Mouse (Mus musculus): Measurements from ENCODE around the gene Gsn. TPM values are rescaled to one million over a fixed set of nuclear protein-coding genes. Genes with fewer than 3 reads are reported as not detected.
A peak's percentile ranks its signal among the peaks of the same experiment; 100 is the strongest.

Gsn gene
- polyA plus RNA-seq, 1 experiment from 2014 or later: 204 TPM

DNA sequence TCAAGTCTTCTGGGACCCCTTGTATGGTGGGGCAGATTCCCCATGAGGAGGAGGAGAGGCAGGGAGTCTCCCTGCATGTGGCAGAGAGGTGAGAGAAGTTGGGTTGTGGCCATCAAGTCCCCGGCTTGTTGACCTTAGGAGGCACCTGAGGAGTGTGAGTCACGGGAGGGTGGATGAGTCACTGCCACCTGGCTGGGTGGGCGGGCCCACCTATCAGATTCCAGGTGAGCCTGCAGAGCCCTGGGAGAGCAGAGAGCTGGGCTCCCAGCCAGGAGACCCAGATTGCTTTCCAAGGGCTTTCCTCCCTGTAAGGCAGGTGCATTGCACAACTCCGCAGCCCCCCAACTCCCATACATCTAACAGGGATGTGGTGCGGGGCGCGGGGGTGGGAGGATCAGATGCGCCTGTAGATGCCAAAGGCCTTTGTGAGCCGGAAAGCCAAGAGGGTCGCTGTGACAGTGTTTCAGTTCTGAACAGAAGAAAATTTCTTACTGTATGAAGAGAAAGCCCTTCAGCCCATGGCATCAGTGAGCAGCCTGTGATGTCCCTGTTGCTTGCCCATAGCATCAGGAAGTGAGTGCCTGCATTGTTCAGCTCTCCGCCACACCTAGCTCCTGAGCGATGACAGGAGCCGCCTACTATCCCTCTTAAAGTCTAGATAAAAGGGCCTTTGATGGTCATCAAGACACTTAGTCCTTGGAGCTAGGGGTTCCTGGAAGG, 11.1 kb downstream of the Gsn start:
- Histone ChIP-seq H3K4me2 (replicated peaks; ENCODE audit: low read depth, low read length) (no peak overlapping the region), H3K9ac (replicated peaks; ENCODE audit: low read depth, low read length) (0 out of 2 replicates have a peak overlapping the region, but pooled peaks have one; percentile 6), H3K9me3 (ENCODE audit: control insufficient read depth, low read depth, low read length) (no peaks in the 10 kb centered on the region), H3K4me3 (ENCODE audit: low read depth, low read length) (no peak overlapping the region), H3K36me3 (ENCODE audit: control insufficient read depth, insufficient read depth, low read length) (no peaks in the 10 kb centered on the region), H3K27me3 (ENCODE audit: control insufficient read depth, insufficient read depth, low read length) (no peaks in the 10 kb centered on the region), H3K27ac (ENCODE audit: low read length) (peak overlapping the region; percentile 84), H3K4me1 (ENCODE audit: control insufficient read depth, insufficient read depth, low read length) (peaks cover 46% of the 10 kb centered on the region)
- 70% methylated on average over 13 of the region's 13 CpGs for WGBS
- ATAC-seq (ENCODE audit: insufficient number of reproducible peaks, insufficient read depth, low FRiP score, low read depth): peak; percentile 71

DNA sequence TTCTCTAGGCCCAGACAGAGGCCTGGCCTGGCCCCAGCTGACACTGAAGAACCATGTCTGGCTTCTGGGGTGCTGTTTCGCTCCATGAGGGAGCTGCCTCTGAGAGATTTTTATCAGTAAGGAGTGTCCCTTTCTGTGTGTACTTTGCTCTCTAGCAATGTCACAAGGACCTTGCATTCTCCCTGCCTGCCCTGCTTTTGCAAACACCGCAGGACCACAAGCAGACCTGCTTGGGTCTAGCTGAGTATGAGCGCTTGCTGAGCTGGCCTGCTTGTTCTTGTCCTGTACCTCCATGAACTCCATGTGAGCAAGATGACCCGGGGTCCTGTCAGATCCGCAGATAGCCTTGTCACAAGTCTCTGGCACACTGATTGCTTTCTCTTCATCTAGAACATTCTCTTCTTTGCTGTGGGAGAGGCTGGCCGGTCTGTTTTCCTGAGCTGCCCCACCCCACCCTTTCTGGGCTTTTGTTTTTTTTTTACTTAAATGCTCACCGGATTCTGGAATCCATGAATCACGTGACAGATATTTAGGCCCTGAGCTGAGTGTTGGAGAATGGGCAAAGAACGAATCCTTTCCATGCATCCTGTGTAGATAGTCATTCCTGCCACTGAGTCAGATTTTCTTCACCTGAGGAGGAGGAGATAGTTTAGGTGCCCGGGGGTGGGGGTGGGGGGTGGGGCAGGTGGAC, 11.8 kb downstream of the Gsn start:
- Histone ChIP-seq H3K27ac (ENCODE audit: low read length) (peak overlapping the region; percentile 84; the same call in 1 of the 2 replicates), H3K4me2 (replicated peaks; ENCODE audit: low read depth, low read length) (no peak overlapping the region), H3K4me3 (ENCODE audit: low read depth, low read length) (no peak overlapping the region), H3K4me1 (ENCODE audit: control insufficient read depth, insufficient read depth, low read length) (peaks cover 47% of the 10 kb centered on the region), H3K9me3 (ENCODE audit: control insufficient read depth, low read depth, low read length) (no peaks in the 10 kb centered on the region), H3K27me3 (ENCODE audit: control insufficient read depth, insufficient read depth, low read length) (no peaks in the 10 kb centered on the region), H3K36me3 (ENCODE audit: control insufficient read depth, insufficient read depth, low read length) (no peaks in the 10 kb centered on the region), H3K9ac (replicated peaks; ENCODE audit: low read depth, low read length) (no peak overlapping the region)
- 51% methylated on average over 10 of the region's 10 CpGs for WGBS
- no peak for ATAC-seq (ENCODE audit: insufficient number of reproducible peaks, insufficient read depth, low FRiP score, low read depth)

DNA sequence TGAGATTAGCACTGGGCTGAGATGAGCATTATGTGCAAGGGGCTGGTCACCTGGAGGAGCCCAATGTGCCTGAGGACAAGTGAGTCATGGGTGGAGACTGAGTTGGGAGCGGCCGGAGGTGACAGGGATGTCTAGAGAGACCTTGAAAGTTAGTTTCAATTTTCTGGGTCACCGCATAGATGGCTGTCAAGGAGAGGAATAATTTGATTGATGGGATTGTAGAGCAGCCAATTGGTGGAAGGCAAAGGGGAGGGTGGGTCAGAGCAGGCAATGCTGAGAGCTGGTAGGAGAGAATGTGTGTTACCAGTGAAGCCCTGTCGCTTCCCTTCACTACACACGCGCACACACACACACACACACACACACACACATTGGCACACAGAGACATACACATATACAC, 13.0 kb downstream of the Gsn start:
- WGBS: 77% methylated on average over 6 of the region's 6 CpGs
- no peaks in the 10 kb centered on the region for H3K27me3 ChIP-seq (ENCODE audit: control insufficient read depth, insufficient read depth, low read length)
- H3K4me3 ChIP-seq (ENCODE audit: low read depth, low read length): no peak overlapping the region
- H3K4me2 ChIP-seq (replicated peaks; ENCODE audit: low read depth, low read length): no peak overlapping the region
- no peak overlapping the region for H3K27ac ChIP-seq (ENCODE audit: low read length)
- H3K36me3 ChIP-seq (ENCODE audit: control insufficient read depth, insufficient read depth, low read length): no peaks in the 10 kb centered on the region
- H3K9me3 ChIP-seq (ENCODE audit: control insufficient read depth, low read depth, low read length): no peaks in the 10 kb centered on the region
- no peak overlapping the region for H3K9ac ChIP-seq (replicated peaks; ENCODE audit: low read depth, low read length)
- H3K4me1 ChIP-seq (ENCODE audit: control insufficient read depth, insufficient read depth, low read length): peaks cover 57% of the 10 kb centered on the region
- no peak for ATAC-seq (ENCODE audit: insufficient number of reproducible peaks, insufficient read depth, low FRiP score, low read depth)

DNA sequence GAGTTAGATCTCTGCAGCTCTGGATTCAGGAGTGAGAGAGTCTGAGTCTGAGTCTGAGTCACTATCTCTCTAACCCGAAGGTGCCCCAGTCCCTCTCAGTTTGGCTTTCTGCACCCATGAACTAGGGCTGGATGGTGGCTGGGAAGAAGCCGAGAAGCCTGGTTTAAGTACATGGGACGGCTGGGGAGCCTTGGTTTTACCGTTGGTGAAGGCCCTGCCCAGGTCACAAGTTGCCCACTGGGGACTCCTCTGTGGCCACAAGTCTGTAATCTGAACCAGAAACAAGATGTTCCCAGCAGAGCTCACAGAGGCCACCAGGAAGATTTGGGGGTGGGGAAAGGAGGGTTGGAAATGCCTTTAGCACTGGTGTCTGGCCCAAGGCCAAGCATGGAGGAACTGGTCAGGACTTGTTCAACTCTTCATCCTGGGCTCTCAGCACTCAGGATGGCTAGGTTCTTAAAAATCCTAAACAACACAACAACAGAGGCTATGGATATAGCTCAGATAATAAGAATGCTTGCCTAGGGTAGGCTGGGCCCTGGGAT, 13.6 kb downstream of the Gsn start:
- Histone ChIP-seq H3K4me1 (ENCODE audit: control insufficient read depth, insufficient read depth, low read length) (peaks cover 57% of the 10 kb centered on the region), H3K4me3 (ENCODE audit: low read depth, low read length) (no peak overlapping the region), H3K27me3 (ENCODE audit: control insufficient read depth, insufficient read depth, low read length) (no peaks in the 10 kb centered on the region), H3K4me2 (replicated peaks; ENCODE audit: low read depth, low read length) (no peak overlapping the region), H3K36me3 (ENCODE audit: control insufficient read depth, insufficient read depth, low read length) (no peaks in the 10 kb centered on the region), H3K27ac (ENCODE audit: low read length) (0 out of 2 replicates have a peak overlapping the region, but pooled peaks have one; percentile 56), H3K9me3 (ENCODE audit: control insufficient read depth, low read depth, low read length) (no peaks in the 10 kb centered on the region), H3K9ac (replicated peaks; ENCODE audit: low read depth, low read length) (no peak overlapping the region)
- 76% methylated on average over 4 of the region's 4 CpGs for WGBS
- ATAC-seq (ENCODE audit: insufficient number of reproducible peaks, insufficient read depth, low FRiP score, low read depth): no peak

DNA sequence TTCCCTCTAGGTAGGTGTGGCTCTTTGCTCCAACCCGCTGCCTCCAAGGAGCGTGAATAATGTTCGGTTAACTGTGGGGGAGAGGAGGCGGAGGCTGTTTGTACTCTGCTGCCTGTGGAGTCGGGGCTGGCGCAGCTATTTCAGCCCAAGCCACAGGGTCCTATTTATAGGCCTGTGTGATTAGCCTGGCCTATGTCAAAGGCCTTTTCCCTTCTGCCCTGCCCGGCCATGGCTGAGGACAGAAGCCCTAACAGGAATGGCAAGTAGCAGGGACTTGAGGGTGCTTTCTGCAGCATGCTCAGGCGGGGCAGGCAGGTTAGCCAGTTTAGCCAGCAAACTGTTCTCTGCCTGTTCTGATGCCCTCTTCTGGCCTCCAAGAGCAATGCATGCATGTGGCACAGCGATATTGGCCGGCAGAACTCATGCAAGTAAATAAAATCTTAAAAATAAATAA, 14.4 kb downstream of the Gsn start:
- ATAC-seq (ENCODE audit: insufficient number of reproducible peaks, insufficient read depth, low FRiP score, low read depth): 0 out of 2 replicates have a peak, but pooled peaks have one; percentile 4
- H3K9ac ChIP-seq (replicated peaks; ENCODE audit: low read depth, low read length): no peak overlapping the region

DNA sequence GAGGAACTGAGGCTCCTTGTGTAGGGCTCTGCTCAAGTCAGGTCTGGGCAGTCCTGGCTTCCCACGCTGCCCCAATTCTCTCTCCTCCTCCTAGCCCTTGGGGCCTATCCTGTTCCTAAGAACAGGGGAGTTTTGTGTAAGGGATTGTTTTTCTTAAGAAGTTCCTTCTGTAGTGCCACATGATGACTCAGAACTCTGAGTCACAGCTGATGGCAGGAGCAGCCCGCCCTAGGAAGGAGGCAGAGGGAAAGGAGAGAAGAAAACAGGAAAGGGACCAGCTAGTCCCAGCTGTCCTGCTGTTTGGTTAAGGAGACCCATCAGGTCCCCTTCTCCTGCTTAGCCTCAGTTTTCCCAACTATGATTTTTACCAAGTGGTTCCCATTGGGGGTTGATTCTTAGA, 15.6 kb downstream of the Gsn start:
- peaks cover 41% of the 10 kb centered on the region for H3K4me1 ChIP-seq (ENCODE audit: control insufficient read depth, insufficient read depth, low read length)

More for the DNA sequence above, 14.4 kb downstream of the Gsn start:
- Histone ChIP-seq H3K27me3 (ENCODE audit: control insufficient read depth, insufficient read depth, low read length) (no peaks in the 10 kb centered on the region), H3K4me3 (ENCODE audit: low read depth, low read length) (no peak overlapping the region), H3K36me3 (ENCODE audit: control insufficient read depth, insufficient read depth, low read length) (no peaks in the 10 kb centered on the region), H3K9me3 (ENCODE audit: control insufficient read depth, low read depth, low read length) (no peaks in the 10 kb centered on the region), H3K4me1 (ENCODE audit: control insufficient read depth, insufficient read depth, low read length) (peaks cover 49% of the 10 kb centered on the region), H3K4me2 (replicated peaks; ENCODE audit: low read depth, low read length) (no peak overlapping the region), H3K27ac (ENCODE audit: low read length) (peak overlapping the region; percentile 56; the same call in 1 of the 2 replicates)
- 16% methylated on average over 10 of the region's 10 CpGs for WGBS

DNA sequence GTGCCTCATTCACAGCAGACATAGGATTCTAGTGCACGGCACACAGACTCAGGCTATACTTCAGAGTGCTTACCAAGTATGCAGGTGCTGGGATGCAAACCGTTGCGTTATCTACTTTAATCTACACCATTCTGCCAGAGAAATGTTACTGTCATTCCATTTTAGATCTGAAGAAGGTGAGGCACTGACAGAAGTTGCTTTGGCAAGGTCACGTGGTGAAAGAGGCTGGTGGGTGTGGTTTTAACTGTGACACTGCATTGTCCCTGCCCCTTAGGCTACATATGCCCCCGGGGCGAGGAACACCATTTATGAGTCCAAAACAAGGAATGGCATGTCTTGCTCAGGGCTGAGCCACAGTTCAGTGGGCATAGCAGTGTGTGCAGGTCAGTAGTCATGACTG, 16.7 kb downstream of the Gsn start:
- Histone ChIP-seq H3K27me3 (ENCODE audit: control insufficient read depth, insufficient read depth, low read length) (no peaks in the 10 kb centered on the region), H3K36me3 (ENCODE audit: control insufficient read depth, insufficient read depth, low read length) (no peaks in the 10 kb centered on the region), H3K4me1 (ENCODE audit: control insufficient read depth, insufficient read depth, low read length) (peaks cover 31% of the 10 kb centered on the region), H3K9ac (replicated peaks; ENCODE audit: low read depth, low read length) (no peak overlapping the region), H3K4me2 (replicated peaks; ENCODE audit: low read depth, low read length) (no peak overlapping the region), H3K4me3 (ENCODE audit: low read depth, low read length) (no peak overlapping the region), H3K27ac (ENCODE audit: low read length) (peak overlapping the region; percentile 64; the same call in 1 of the 2 replicates), H3K9me3 (ENCODE audit: control insufficient read depth, low read depth, low read length) (no peaks in the 10 kb centered on the region)
- WGBS: 86% methylated on average over 6 of the region's 6 CpGs
- ATAC-seq (ENCODE audit: insufficient number of reproducible peaks, insufficient read depth, low FRiP score, low read depth): no peak

More for the DNA sequence above, 15.6 kb downstream of the Gsn start:
- 41% methylated on average over 2 of the region's 2 CpGs for WGBS
- ATAC-seq (ENCODE audit: insufficient number of reproducible peaks, insufficient read depth, low FRiP score, low read depth): no peak
- no peaks in the 10 kb centered on the region for H3K36me3 ChIP-seq (ENCODE audit: control insufficient read depth, insufficient read depth, low read length)
- no peaks in the 10 kb centered on the region for H3K9me3 ChIP-seq (ENCODE audit: control insufficient read depth, low read depth, low read length)
- no peaks in the 10 kb centered on the region for H3K27me3 ChIP-seq (ENCODE audit: control insufficient read depth, insufficient read depth, low read length)
- H3K27ac ChIP-seq (ENCODE audit: low read length): no peak overlapping the region
- no peak overlapping the region for H3K4me2 ChIP-seq (replicated peaks; ENCODE audit: low read depth, low read length)
- no peak overlapping the region for H3K9ac ChIP-seq (replicated peaks; ENCODE audit: low read depth, low read length)
- no peak overlapping the region for H3K4me3 ChIP-seq (ENCODE audit: low read depth, low read length)

DNA sequence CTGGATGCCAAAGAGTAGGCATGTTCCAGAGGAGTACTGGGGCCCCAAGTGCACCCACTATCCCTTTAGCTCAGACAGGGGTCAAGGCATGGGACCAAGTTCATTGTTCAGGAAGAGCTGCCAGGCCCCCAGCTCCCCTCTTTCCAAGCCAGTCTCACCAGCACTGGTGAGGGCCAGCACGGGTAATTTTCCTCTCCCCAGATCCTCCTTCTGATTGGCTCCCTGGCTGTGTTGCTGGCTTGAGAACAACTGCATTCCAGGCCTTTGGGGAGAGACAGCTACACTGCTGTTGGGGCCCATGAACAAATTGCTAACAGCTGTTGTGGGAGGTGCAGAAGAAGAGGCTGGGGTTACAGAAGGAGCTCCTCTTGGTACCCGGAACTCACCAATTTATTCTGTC, 17.4 kb downstream of the Gsn start:
- H3K4me2 ChIP-seq (replicated peaks; ENCODE audit: low read depth, low read length): no peak overlapping the region
- H3K9me3 ChIP-seq (ENCODE audit: control insufficient read depth, low read depth, low read length): no peaks in the 10 kb centered on the region
- ATAC-seq (ENCODE audit: insufficient number of reproducible peaks, insufficient read depth, low FRiP score, low read depth): no peak; the same call in 1 of the 2 replicates

More for the DNA sequence above, 17.4 kb downstream of the Gsn start:
- Histone ChIP-seq H3K36me3 (ENCODE audit: control insufficient read depth, insufficient read depth, low read length) (no peaks in the 10 kb centered on the region), H3K27ac (ENCODE audit: low read length) (peak overlapping the region; percentile 64), H3K27me3 (ENCODE audit: control insufficient read depth, insufficient read depth, low read length) (no peaks in the 10 kb centered on the region), H3K4me1 (ENCODE audit: control insufficient read depth, insufficient read depth, low read length) (peaks cover 31% of the 10 kb centered on the region), H3K9ac (replicated peaks; ENCODE audit: low read depth, low read length) (no peak overlapping the region), H3K4me3 (ENCODE audit: low read depth, low read length) (no peak overlapping the region)
- WGBS: 19% methylated on average over 2 of the region's 2 CpGs

Measured in stomach, embryonic 14.5 days (tissue).